Mouse (Mus musculus): ENCODE measurements around the gene Atg9a. TPM values are rescaled to one million over a fixed set of nuclear protein-coding genes. Genes with fewer than 3 reads are reported as not detected.

The Atg9a gene
- polyA plus RNA-seq, 1 experiment from 2014 or later = 28.3 TPM

DNA sequence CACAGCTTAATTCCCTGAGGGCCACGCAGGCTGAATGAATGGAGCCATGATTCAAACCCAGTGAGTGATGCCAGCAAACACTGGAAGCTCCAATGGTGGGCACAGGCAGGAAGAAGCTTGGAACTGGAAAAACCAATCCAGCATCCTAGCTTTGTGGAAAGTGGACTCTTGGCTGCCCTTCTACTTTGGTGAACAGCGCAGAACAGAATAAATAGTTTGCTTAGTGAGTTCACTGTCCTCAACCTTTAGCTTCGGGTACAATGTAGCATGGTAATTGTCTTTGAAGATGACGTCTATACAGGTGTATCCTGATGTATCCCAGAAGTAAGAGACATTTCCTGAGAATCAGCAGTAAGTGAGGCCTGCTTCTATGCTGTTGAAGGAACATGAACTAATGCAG is 43.3 kb downstream of the Atg9a start:
- Histone ChIP-seq H3K36me3 (ENCODE audit: insufficient read depth, low read length) (peaks cover 15% of the 10 kb centered on the region), H3K27ac (ENCODE audit: low read length) (no peak overlapping the region), H3K4me3 (ENCODE audit: low read depth, low read length) (no peak overlapping the region), H3K9ac (replicated peaks; ENCODE audit: low read depth) (no peak overlapping the region), H3K9me3 (ENCODE audit: low read length) (no peaks in the 10 kb centered on the region), H3K4me1 (ENCODE audit: insufficient read depth, low read depth, low read length) (no peaks in the 10 kb centered on the region), H3K4me2 (replicated peaks; ENCODE audit: low read depth, low read length) (no peak overlapping the region), H3K27me3 (replicated peaks; ENCODE audit: insufficient read depth, low read length) (no peaks in the 10 kb centered on the region)
- no peak for TF ChIP-seq EP300 (IDR thresholded peaks at IDR 0.05)
- TF ChIP-seq CTCF (IDR thresholded peaks at IDR 0.05) = no peak
- 83% methylated on average over 4 of the region's 4 CpGs for WGBS
- DNase-seq (ENCODE audit: low spot score) (no peak), ATAC-seq (no peak)

DNA sequence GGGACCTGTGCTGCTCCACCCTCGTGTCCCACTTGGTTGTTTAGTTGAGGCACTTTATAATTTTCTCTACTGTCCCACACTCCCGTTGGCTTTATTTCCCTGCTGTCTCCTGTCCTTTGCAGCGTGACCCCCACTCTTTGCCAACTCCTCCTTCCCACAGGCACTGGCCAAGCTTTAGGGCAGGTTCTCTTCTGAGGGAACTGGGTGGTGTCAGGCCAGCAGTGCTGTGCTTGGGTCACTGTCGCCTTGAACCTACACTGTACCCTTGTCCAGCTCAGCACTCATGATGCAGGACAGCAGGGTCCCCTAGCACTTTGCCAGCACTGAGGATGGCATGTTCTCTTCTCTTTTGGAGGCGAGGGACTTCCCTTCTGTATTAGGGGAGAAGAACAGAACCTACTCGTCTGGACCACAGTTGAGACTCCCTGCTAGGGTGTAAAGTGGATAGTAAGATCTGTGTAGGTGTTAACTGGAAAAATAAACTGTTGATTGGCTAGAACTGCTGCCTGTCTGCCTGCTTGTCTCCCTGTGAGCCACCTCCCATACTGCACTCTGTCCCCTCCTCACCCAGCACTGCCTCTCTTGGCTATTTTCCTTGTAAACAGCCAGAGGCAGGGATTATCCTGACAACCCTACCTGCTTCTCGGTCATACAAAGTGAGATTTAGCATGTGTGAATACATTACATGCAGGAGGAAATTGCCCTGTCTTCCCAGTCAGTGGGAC is 44.4 kb downstream of the Atg9a start:
- H3K9ac ChIP-seq (replicated peaks; ENCODE audit: low read depth) = no peak overlapping the region
- no peak for ATAC-seq
- DNase-seq (ENCODE audit: low spot score) = no peak
- no peaks in the 10 kb centered on the region for H3K27me3 ChIP-seq (replicated peaks; ENCODE audit: insufficient read depth, low read length)
- H3K4me2 ChIP-seq (replicated peaks; ENCODE audit: low read depth, low read length) = no peak overlapping the region
- H3K9me3 ChIP-seq (ENCODE audit: low read length) = no peaks in the 10 kb centered on the region
- TF ChIP-seq CTCF (IDR thresholded peaks at IDR 0.05) (no peak), EP300 (IDR thresholded peaks at IDR 0.05) (no peak)
- H3K27ac ChIP-seq (ENCODE audit: low read length) = no peak overlapping the region
- WGBS = 79% methylated on average over 7 of the region's 7 CpGs
- peaks cover 15% of the 10 kb centered on the region for H3K36me3 ChIP-seq (ENCODE audit: insufficient read depth, low read length)
- H3K4me3 ChIP-seq (ENCODE audit: low read depth, low read length) = no peak overlapping the region
- peaks cover 4% of the 10 kb centered on the region; the same call in 1 of the 2 replicates for H3K4me1 ChIP-seq (ENCODE audit: insufficient read depth, low read depth, low read length)

DNA sequence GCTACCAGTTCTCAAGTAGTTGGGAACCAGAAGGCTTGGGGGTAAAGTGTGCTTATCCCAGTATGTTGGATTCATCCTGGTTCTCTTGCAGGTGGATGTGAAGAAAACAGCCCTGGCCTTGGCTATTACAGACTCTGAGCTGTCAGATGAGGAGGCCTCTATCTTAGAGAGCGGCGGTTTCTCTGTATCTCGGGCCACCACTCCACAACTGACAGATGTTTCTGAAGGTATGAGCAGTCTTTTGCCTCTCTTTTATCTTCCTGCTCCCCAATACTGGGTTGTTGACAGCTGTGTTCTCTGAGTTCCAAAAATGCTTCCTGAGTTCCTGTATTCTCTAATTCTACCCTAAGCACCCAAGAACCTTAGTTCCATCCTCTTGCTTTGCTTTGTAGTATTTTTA is 46.4 kb downstream of the Atg9a start:
- H3K27ac ChIP-seq (ENCODE audit: low read length) = no peak overlapping the region
- ATAC-seq (no peak), DNase-seq (ENCODE audit: low spot score) (no peak)
- no peak overlapping the region for H3K4me3 ChIP-seq (ENCODE audit: low read depth, low read length)
- 96% methylated on average over 3 of the region's 3 CpGs for WGBS
- peaks cover 4% of the 10 kb centered on the region; the same call in 1 of the 2 replicates for H3K4me1 ChIP-seq (ENCODE audit: insufficient read depth, low read depth, low read length)
- no peak overlapping the region for H3K9ac ChIP-seq (replicated peaks; ENCODE audit: low read depth)
- no peaks in the 10 kb centered on the region for H3K27me3 ChIP-seq (replicated peaks; ENCODE audit: insufficient read depth, low read length)
- H3K4me2 ChIP-seq (replicated peaks; ENCODE audit: low read depth, low read length) = no peak overlapping the region
- no peak for TF ChIP-seq CTCF (IDR thresholded peaks at IDR 0.05)
- TF ChIP-seq EP300 (IDR thresholded peaks at IDR 0.05) = no peak
- H3K36me3 ChIP-seq (ENCODE audit: insufficient read depth, low read length) = peaks cover 15% of the 10 kb centered on the region
- H3K9me3 ChIP-seq (ENCODE audit: low read length) = no peaks in the 10 kb centered on the region

DNA sequence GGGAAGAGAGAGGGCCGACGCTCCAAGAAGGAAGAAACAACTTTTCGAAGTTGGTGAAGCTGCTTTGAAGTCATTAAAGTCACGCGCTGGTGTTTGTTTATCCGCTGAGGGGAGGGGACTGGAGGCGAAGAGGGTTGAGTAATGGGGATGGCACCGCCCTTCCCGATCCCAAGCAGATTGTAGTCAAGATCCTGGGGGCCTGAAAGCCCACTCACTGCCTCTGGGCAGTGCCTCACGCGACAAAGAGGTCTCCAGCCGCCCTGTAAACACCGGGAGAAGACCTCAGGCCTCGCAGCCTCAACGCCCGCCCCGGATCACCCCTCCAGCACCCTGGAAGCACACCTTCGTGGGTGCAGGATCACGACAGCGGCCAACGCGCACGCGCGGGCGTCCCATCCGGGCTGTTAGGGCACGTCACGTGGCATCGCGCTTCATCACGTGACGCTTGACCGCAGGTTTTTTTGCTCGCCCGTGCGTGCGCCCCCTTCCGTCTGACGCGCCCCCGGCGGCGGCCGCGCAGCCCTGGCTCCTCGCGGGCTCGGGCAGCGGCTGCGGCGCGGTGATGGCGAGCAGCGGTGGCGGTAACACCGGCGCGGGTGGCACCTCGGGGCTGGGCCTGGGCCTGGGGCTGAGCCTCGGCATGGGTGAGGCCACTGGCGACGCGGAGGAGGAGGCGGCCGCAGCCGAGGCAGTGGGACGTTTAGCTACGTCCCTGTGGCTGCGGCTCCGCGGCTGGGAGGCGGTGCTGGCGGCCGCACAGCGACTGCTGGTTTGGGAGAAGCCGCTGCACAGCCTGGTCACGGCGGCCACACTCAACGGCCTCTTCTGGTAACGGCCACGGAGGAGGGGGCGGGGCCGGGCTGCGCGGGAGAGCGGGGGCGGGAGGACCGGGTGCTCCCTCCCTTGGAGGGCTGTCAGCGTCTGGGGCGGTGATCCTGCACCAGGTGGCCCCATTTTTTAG is 49.4 kb downstream of the Atg9a start, which contains the start of the genes Cnppd1 and Retreg2:
TSS of gene Cnppd1 (minus strand) at position 411 of the 961 bp plus-strand sequence.
TSS of gene Retreg2 (plus strand) at position 478 of the 961 bp plus-strand sequence.
- Histone ChIP-seq H3K36me3 (ENCODE audit: insufficient read depth, low read length) (peaks cover 20% of the 10 kb centered on the region; the same call in 1 of the 2 replicates), H3K4me3 (ENCODE audit: low read depth, low read length) (peak within 1 kb of the TSS; percentile 81), H3K27ac (ENCODE audit: low read length) (peak within 1 kb of the TSS; percentile 98), H3K27me3 (replicated peaks; ENCODE audit: insufficient read depth, low read length) (no peaks in the 10 kb centered on the region), H3K4me1 (ENCODE audit: insufficient read depth, low read depth, low read length) (peaks cover 4% of the 10 kb centered on the region; the same call in 1 of the 2 replicates), H3K9ac (replicated peaks; ENCODE audit: low read depth) (peak within 1 kb of the TSS; percentile 77), H3K9me3 (ENCODE audit: low read length) (no peaks in the 10 kb centered on the region), H3K4me2 (replicated peaks; ENCODE audit: low read depth, low read length) (peak within 1 kb of the TSS; percentile 89)
- peak; percentile 60 for TF ChIP-seq EP300 (IDR thresholded peaks at IDR 0.05)
- peak; percentile 74 for TF ChIP-seq CTCF (IDR thresholded peaks at IDR 0.05)
- 1% methylated on average over 64 of the region's 91 CpGs for WGBS
- ATAC-seq (peak; percentile 90), DNase-seq (ENCODE audit: low spot score) (peak; percentile 97)

DNA sequence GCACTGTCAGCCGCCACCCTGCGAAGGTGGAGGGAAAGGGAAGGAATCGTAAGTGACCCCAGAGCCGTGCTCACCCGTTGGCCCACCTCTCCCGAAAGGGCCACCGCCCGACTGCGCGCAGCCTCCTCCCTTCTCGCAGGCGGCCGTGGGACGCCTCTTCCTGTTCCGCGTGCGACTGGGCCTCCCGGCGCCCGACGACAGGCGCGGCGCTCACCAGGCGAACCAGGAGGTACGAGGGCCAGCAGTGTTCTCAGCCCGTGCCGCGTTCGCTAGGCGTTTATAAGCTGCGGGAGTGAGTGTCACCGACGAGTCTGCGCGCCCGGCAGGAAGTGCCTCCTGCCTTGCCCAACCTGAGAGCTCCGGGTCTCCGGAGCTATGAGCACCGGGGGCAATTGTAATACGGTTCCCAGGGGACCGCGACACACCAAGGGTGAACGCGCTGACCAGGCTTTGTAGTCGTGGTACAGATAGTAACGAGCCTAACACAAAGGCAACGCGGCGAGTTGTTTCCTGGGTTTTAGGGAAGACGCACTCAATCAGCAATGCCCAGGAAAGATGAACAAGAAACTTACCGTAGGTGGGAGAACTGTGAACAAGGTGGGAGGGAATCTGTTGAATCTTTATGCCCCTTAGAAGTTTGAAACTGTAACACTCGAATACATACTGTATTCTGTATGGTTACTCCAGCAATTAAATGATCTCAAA is 50.4 kb downstream of the Atg9a start:
- H3K27ac ChIP-seq (ENCODE audit: low read length) = peak overlapping the region; percentile 98
- H3K4me1 ChIP-seq (ENCODE audit: insufficient read depth, low read depth, low read length) = peaks cover 4% of the 10 kb centered on the region; the same call in 1 of the 2 replicates
- TF ChIP-seq CTCF (IDR thresholded peaks at IDR 0.05) = no peak
- DNase-seq (ENCODE audit: low spot score) (peak; percentile 81), ATAC-seq (peak; percentile 53)
- WGBS = 0% methylated on average over 53 of the region's 53 CpGs
- H3K9me3 ChIP-seq (ENCODE audit: low read length) = no peaks in the 10 kb centered on the region
- H3K9ac ChIP-seq (replicated peaks; ENCODE audit: low read depth) = peak overlapping the region; percentile 77
- H3K36me3 ChIP-seq (ENCODE audit: insufficient read depth, low read length) = peaks cover 20% of the 10 kb centered on the region
- H3K27me3 ChIP-seq (replicated peaks; ENCODE audit: insufficient read depth, low read length) = no peaks in the 10 kb centered on the region
- peak overlapping the region; percentile 89 for H3K4me2 ChIP-seq (replicated peaks; ENCODE audit: low read depth, low read length)
- H3K4me3 ChIP-seq (ENCODE audit: low read depth, low read length) = peak overlapping the region; percentile 81
